Mouse (Mus musculus) myocyte (in vitro differentiated cells): ENCODE measurements around the gene Ankrd63. TPM values are rescaled to one million over a fixed set of nuclear protein-coding genes. Genes with fewer than 3 reads are reported as not detected.

ENCODE experiments used
- H3K27me3 ChIP-seq: one replicate; pipeline ENCODE4 v1.6.1; 2011; ENCODE audit not compliant: control insufficient read depth, insufficient read depth, insufficient read length
- H3K36me3 ChIP-seq: one replicate; pipeline ENCODE4 v1.6.1; 2011; ENCODE audit not compliant: control insufficient read depth, insufficient read depth
- H3K4me2 ChIP-seq: one replicate; pipeline ENCODE4 v1.6.1; 2011; ENCODE audit warnings: low read depth, control low read depth
- H3K4me3 ChIP-seq: one replicate; pipeline ENCODE4 v1.5.1; 2011; ENCODE audit warnings: mild to moderate bottlenecking, control low read depth, moderate library complexity
- H3K79me2 ChIP-seq: one replicate; pipeline ENCODE4 v1.6.1; 2011; ENCODE audit not compliant: control insufficient read depth, insufficient read depth
- H3ac ChIP-seq: one replicate; pipeline ENCODE4 v1.6.1; 2011; ENCODE audit not compliant: control insufficient read depth, insufficient read length
- CEBPB ChIP-seq: IDR thresholded peaks from 2 replicates; pipeline ENCODE4 v1.6.1; 2011; ENCODE audit warnings: mild to moderate bottlenecking, moderate library complexity; ENCODE audit not compliant: poor library complexity, insufficient read depth, severe bottlenecking
- E2F4 ChIP-seq: IDR thresholded peaks from one replicate; pipeline ENCODE4 v1.6.1; 2011; ENCODE audit warnings: mild to moderate bottlenecking, control low read depth, moderate library complexity; ENCODE audit not compliant: insufficient read depth
- MAX ChIP-seq: IDR thresholded peaks from one replicate; pipeline ENCODE4 v1.6.1; 2011; ENCODE audit warnings: low read depth, mild to moderate bottlenecking, control low read depth
- MYOD1 ChIP-seq, 3 experiments: IDR thresholded peaks; one replicate each; pipeline ENCODE4 v1.6.1; 2011; ENCODE audit warnings: control low read depth in 2 of 3, low read depth in 2 of 3, mild to moderate bottlenecking in 2 of 3, moderate library complexity in 1 of 3; ENCODE audit not compliant: insufficient read length in 2 of 3, control insufficient read depth in 1 of 3
- MYOG ChIP-seq, 3 experiments: IDR thresholded peaks; one replicate each; pipeline ENCODE4 v1.6.1; 2011; ENCODE audit warnings: control low read depth in 2 of 3, low read depth in 2 of 3, mild to moderate bottlenecking in 2 of 3; ENCODE audit not compliant: insufficient read length in 2 of 3, control insufficient read depth in 1 of 3, insufficient read depth in 1 of 3
- POLR2A ChIP-seq: IDR thresholded peaks from one replicate; pipeline ENCODE4 v1.6.1; 2011; ENCODE audit warnings: low read depth, mild to moderate bottlenecking, control low read depth, moderate library complexity; ENCODE audit not compliant: insufficient read length
- POLR2AphosphoS2 ChIP-seq: IDR thresholded peaks from one replicate; pipeline ENCODE4 v1.6.1; 2011; ENCODE audit warnings: low read depth, control low read depth; ENCODE audit not compliant: insufficient read length
- REST ChIP-seq: IDR thresholded peaks from one replicate; pipeline ENCODE4 v1.6.1; 2011; ENCODE audit warnings: mild to moderate bottlenecking, control low read depth, moderate library complexity; ENCODE audit not compliant: insufficient read depth, insufficient read length
- SRF ChIP-seq: IDR thresholded peaks from one replicate; pipeline ENCODE4 v1.6.1; 2011; ENCODE audit warnings: low read depth; ENCODE audit not compliant: control insufficient read depth, insufficient read length
- TCF12 ChIP-seq: IDR thresholded peaks from one replicate; pipeline ENCODE4 v1.6.1; 2011; ENCODE audit warnings: mild to moderate bottlenecking, control low read depth; ENCODE audit not compliant: poor library complexity, insufficient read depth, severe bottlenecking
- TCF3 ChIP-seq: IDR thresholded peaks from one replicate; pipeline ENCODE4 v1.6.1; 2011; ENCODE audit warnings: low read depth, control low read depth; ENCODE audit not compliant: insufficient read length
- USF1 ChIP-seq: IDR thresholded peaks from one replicate; pipeline ENCODE4 v1.6.1; 2011; ENCODE audit warnings: low read depth, mild to moderate bottlenecking, control low read depth, moderate library complexity
- polyA plus RNA-seq: library from polyadenylated mRNA; unstranded; fragments of >200 nt; fragmentation: generic; extraction: Trizol; gene quantifications from one replicate; pipeline ENCODE4 v1.2.1, GENCODE M21; 2012; ENCODE audit warnings: missing spikeins

Ankrd63 gene
- polyA plus RNA-seq, 1 experiment, result 0.01 TPM

DNA sequence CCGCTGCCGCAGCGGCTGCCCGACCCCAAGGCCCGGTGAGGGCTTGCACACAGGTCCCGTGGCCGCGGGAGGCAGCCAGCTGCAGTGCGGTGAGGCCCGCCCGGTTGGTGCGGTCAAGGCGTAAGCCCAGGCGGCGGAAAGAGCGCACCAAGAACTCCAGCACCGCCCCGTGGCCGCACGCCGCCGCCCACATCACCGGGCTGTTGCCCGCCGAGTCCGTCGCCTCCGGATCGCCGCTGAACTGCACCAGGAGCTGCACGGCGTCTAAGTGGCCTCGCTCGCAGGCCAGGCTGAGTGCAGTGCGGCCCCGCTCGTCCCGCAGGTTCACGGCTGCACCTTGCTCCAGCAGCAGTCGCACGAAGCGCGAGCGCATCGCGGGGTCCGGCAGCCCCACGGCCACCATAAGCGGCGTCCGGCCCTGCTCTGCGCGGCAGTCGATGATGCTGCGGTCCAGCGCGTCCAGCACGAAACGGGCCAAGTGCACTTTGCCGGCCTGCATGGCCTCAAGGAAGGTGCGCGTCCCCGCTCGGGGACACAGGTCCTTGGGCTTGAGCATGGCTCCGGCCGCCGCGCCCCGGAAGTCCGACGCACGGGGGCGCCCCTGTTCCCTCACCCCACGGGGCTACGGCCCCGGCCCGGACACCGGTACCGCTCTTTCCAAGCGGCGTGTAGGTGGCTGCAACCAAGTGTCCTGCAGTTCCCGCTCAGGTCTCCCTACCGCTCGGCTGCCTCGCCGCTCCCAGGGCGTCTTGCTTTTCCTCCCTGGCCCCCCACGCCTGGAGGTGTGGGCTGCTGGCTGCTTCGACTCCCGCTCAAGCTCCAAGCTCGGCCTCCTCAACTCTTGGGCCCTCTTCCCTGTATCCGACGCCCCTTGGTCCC is 641 bp downstream of the Ankrd63 start:
- H3K4me3 ChIP-seq, result no peak overlapping the region
- H3ac ChIP-seq, result no peak overlapping the region
- H3K79me2 ChIP-seq, result no peaks in the 10 kb centered on the region
- no peak for TF ChIP-seq CEBPB
- TF ChIP-seq POLR2A, result no peak
- no peak for TF ChIP-seq TCF12
- TF ChIP-seq E2F4, result no peak
- peak in 2 of 3 experiments; percentile 32 to 47 for TF ChIP-seq MYOD1 (IDR thresholded peaks at IDR 0.05; ENCODE audit: control insufficient read depth in 1 of 3, insufficient read length in 2 of 3, low read depth in 2 of 3)
- no peak for TF ChIP-seq TCF3
- TF ChIP-seq POLR2AphosphoS2, result no peak
- TF ChIP-seq MAX, result no peak
- TF ChIP-seq USF1, result no peak
- no peak for TF ChIP-seq REST
- TF ChIP-seq MYOG (IDR thresholded peaks at IDR 0.05; ENCODE audit: control insufficient read depth in 1 of 3, insufficient read depth in 1 of 3, insufficient read length in 2 of 3, low read depth in 2 of 3), result peak in 2 of 3 experiments; percentile 53 to 76
- peak overlapping the region; percentile 74 for H3K4me2 ChIP-seq
- H3K27me3 ChIP-seq, result peaks cover 44% of the 10 kb centered on the region
- H3K36me3 ChIP-seq, result no peaks in the 10 kb centered on the region

DNA sequence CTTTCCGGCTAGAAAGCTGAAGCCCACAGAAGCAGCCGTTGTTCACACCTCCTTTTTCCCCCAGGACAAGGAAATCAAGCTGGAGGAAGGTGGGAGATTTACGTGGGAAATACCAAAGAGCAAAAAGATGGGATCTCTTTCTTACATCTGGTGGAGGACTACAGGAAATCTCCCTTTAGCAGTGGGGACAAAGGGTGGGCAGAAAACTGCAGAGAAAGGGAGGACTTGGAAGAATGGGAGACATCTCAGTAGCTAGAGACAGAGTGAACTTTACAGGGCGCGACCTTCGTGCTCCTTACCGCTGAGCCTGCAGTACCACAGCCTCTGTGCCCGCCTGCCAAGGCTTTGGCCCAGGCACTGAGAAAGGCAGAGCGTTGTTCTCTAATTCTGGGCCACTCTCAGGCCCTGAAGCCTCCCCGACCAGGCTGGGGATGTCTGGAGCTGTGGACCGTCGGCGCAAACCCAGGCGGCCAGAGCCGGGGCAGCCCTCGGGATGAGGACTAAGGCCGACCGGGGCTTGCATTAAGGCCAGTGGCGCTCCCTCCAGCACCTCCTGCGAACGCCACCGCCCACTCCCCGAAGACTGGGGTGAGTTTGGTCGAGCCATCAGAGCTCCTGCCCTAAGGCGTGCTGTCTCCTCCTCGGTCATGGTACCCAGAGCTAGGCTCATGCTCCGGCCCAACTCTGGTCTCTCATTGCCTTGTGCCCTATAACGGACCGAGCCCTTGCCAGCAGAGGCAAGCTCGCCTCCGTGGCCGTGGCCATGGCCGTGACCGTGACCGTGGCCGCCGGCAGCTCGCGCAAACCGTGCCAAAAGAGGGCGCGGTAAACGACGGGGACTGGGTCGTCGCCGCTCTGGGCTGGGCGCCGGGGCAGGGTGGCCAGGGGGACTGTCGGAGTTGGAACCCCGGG is 1.5 kb downstream of the Ankrd63 start:
- Histone ChIP-seq H3K36me3 (no peaks in the 10 kb centered on the region), H3K4me3 (no peak overlapping the region), H3ac (no peak overlapping the region), H3K4me2 (peak overlapping the region; percentile 74), H3K27me3 (peaks cover 44% of the 10 kb centered on the region), H3K79me2 (no peaks in the 10 kb centered on the region)
- no peak for TF ChIP-seq POLR2A
- no peak for TF ChIP-seq POLR2AphosphoS2
- no peak for TF ChIP-seq CEBPB
- no peak for TF ChIP-seq MYOG (IDR thresholded peaks at IDR 0.05; ENCODE audit: control insufficient read depth in 1 of 3, insufficient read depth in 1 of 3, insufficient read length in 2 of 3, low read depth in 2 of 3)
- TF ChIP-seq TCF3, result no peak
- TF ChIP-seq TCF12, result no peak
- no peak for TF ChIP-seq REST
- TF ChIP-seq MYOD1 (IDR thresholded peaks at IDR 0.05; ENCODE audit: control insufficient read depth in 1 of 3, insufficient read length in 2 of 3, low read depth in 2 of 3), result no peak
- no peak for TF ChIP-seq SRF
- TF ChIP-seq E2F4, result no peak
- TF ChIP-seq MAX, result no peak
- no peak for TF ChIP-seq USF1

DNA sequence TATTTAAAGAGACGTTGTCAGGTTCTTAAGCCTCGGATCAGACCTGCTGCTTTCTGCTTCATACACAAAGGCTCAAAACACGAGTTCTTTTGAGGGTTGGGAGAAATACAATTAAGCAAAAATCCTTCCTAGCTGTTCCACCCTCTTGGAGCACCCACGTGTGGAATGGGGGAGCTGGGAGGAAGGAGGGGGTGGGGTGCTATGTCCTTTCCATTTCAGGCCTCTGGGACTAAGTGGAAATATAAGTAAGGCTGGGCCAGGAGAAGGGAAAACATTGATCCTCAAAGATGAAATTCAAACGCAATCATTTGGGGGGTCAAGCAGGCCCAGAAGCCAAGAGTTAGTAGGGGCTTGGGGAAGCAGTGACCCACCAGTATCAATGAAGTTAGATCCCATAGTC is 2.6 kb downstream of the Ankrd63 start:
- Histone ChIP-seq H3K4me2 (no peak overlapping the region), H3ac (no peak overlapping the region), H3K4me3 (no peak overlapping the region), H3K36me3 (no peaks in the 10 kb centered on the region), H3K27me3 (peaks cover 44% of the 10 kb centered on the region), H3K79me2 (no peaks in the 10 kb centered on the region)
- TF ChIP-seq MYOD1 (IDR thresholded peaks at IDR 0.05; ENCODE audit: control insufficient read depth in 1 of 3, insufficient read length in 2 of 3, low read depth in 2 of 3) (no peak), TCF3 (no peak), POLR2AphosphoS2 (no peak), MYOG (IDR thresholded peaks at IDR 0.05; ENCODE audit: control insufficient read depth in 1 of 3, insufficient read depth in 1 of 3, insufficient read length in 2 of 3, low read depth in 2 of 3) (no peak), MAX (no peak), USF1 (no peak), TCF12 (no peak), SRF (no peak), CEBPB (no peak), E2F4 (no peak), REST (no peak), POLR2A (no peak)

DNA sequence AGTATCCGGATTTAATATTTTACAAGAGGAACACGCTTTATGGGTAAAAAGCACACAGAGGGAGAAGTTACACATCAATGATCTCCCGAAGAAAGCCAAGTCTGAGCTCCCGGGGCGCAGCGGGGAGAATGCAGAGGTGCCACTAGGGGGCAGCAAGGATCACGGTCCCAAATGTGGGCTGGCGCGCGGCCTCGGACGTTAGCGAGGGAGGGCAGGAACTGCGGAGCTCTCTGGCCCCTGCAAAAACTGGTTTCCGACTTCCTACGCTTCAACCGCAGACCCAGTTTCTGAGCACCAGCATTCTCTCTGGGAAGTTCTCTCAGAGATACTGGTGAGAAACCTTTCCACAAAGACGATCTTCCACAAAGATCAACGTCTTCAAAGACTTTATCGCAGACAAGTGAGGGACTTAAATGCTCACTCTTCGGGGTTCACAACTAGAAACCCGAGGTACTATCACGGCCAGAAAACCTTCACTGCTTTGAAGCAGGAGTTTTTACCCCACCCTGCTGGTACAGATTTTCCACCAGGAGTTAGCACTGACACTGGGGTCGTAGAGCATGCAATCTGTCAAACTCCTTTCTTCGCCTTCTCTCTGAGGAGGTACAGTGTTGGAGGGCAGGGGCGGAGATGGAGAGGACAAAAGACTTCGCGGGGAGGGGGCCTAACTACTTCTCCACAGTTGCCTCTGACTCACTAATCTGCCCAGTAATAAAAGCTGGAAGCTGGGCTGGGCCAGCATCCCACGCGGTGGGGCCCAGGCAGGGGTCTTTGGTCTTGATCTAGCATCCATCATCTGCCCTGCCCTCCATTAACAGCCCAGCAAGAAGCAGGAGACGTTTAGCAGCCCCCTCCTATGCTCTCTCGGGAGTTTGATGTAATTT is 3.3 kb downstream of the Ankrd63 start:
- H3ac ChIP-seq, result no peak overlapping the region
- H3K4me2 ChIP-seq, result peak overlapping the region; percentile 63
- no peak overlapping the region for H3K4me3 ChIP-seq
- H3K36me3 ChIP-seq, result no peaks in the 10 kb centered on the region
- no peaks in the 10 kb centered on the region for H3K79me2 ChIP-seq
- peaks cover 38% of the 10 kb centered on the region for H3K27me3 ChIP-seq
- TF ChIP-seq CEBPB (no peak), MAX (no peak), TCF3 (no peak), MYOD1 (IDR thresholded peaks at IDR 0.05; ENCODE audit: control insufficient read depth in 1 of 3, insufficient read length in 2 of 3, low read depth in 2 of 3) (no peak)
